Mouse (Mus musculus): Measurements from ENCODE around the gene Trim28.

The Trim28 gene

GRCm38 (mm10) chr7:12998851-12999250 is at the start of gene Trim28:
Gene Trim28 (plus strand): TSS chr7:12999114.
- DNase-seq (ENCODE audit: low spot score) = no peak

GRCm38 (mm10) chr7:12949872-12950229 is 49.1 kb upstream of the Trim28 start:
- DNase-seq (ENCODE audit: low spot score) = no peak

- DNase-seq (ENCODE audit: low spot score) = no peak
Measured at GRCm38 (mm10) chr7:12954896-12955295, 44.0 kb upstream of the Trim28 start.

GRCm38 (mm10) chr7:12957511-12957910 is 41.4 kb upstream of the Trim28 start:
- no peak for DNase-seq (ENCODE audit: low spot score)

GRCm38 (mm10) chr7:12958948-12959347 is 40.0 kb upstream of the Trim28 start:
- DNase-seq (ENCODE audit: low spot score) = no peak

GRCm38 (mm10) chr7:12959718-12960117 is 39.2 kb upstream of the Trim28 start:
- no peak for DNase-seq (ENCODE audit: low spot score)

- DNase-seq (ENCODE audit: low spot score) = peak; percentile 18
Measured at GRCm38 (mm10) chr7:12961511-12962141, 37.3 kb upstream of the Trim28 start.

GRCm38 (mm10) chr7:12965678-12966091 is 33.2 kb upstream of the Trim28 start, which contains the start of gene Zfp324:
Gene Zfp324 (plus strand): TSS chr7:12965838.
- peak; percentile 72 for DNase-seq (ENCODE audit: low spot score)

GRCm38 (mm10) chr7:12966104-12966845 is 32.6 kb upstream of the Trim28 start:
- peak; percentile 30 for DNase-seq (ENCODE audit: low spot score)

- DNase-seq (ENCODE audit: low spot score) = no peak
Measured at GRCm38 (mm10) chr7:12970906-12971305, 28.0 kb upstream of the Trim28 start.

GRCm38 (mm10) chr7:12977682-12978389 is 21.1 kb upstream of the Trim28 start, which contains the start of gene Zfp446:
Gene Zfp446 (plus strand): TSS chr7:12977848.
- peak; percentile 92 for DNase-seq (ENCODE audit: low spot score)

- DNase-seq (ENCODE audit: low spot score) = no peak
Measured at GRCm38 (mm10) chr7:12978931-12979722, 19.8 kb upstream of the Trim28 start.

GRCm38 (mm10) chr7:12979776-12980175 is 19.1 kb upstream of the Trim28 start:
- no peak for DNase-seq (ENCODE audit: low spot score)

GRCm38 (mm10) chr7:12980291-12980690 is 18.6 kb upstream of the Trim28 start:
- DNase-seq (ENCODE audit: low spot score) = no peak

GRCm38 (mm10) chr7:12985724-12986123 is 13.2 kb upstream of the Trim28 start:
- DNase-seq (ENCODE audit: low spot score) = no peak

GRCm38 (mm10) chr7:12986906-12987305 is 12.0 kb upstream of the Trim28 start:
- DNase-seq (ENCODE audit: low spot score) = no peak

- DNase-seq (ENCODE audit: low spot score) = no peak
Measured at GRCm38 (mm10) chr7:12987409-12988189, 11.3 kb upstream of the Trim28 start.

- DNase-seq (ENCODE audit: low spot score) = no peak
Measured at GRCm38 (mm10) chr7:12992222-12992621, 6.7 kb upstream of the Trim28 start.

GRCm38 (mm10) chr7:12993148-12993547 is 5.8 kb upstream of the Trim28 start:
- DNase-seq (ENCODE audit: low spot score) = no peak

- DNase-seq (ENCODE audit: low spot score) = no peak
Measured at GRCm38 (mm10) chr7:12995862-12996261, 3.1 kb upstream of the Trim28 start.

- no peak for DNase-seq (ENCODE audit: low spot score)
Measured at GRCm38 (mm10) chr7:12997230-12997629, 1.7 kb upstream of the Trim28 start.

Data from ovary, postnatal 10 days (tissue).